Mouse (Mus musculus) kidney, embryonic 14.5 days (tissue): ENCODE results near the gene Mrvi1. TPM values are rescaled to one million over a fixed set of nuclear protein-coding genes. Genes with fewer than 3 reads are reported as not detected.

Source experiments
- ATAC-seq: fragments of 200-750 bp; cut with Nextera tagmentation; 2 replicates; pipeline ENCODE4 v1.8.0; 2017; ENCODE audit warnings: moderate number of reproducible peaks, mild to moderate bottlenecking, moderate TSS enrichment, moderate library complexity; ENCODE audit not compliant: low FRiP score, low TSS enrichment
- H3K27ac ChIP-seq: fragments of 300-500 bp; sonication (generic); 2 replicates; pipeline ENCODE4 v1.5.1; 2014; ENCODE audit warnings: low read depth, mild to moderate bottlenecking, low read length, moderate library complexity, mixed read lengths
- H3K27me3 ChIP-seq: fragments of 300-500 bp; sonication (generic); 2 replicates; pipeline ENCODE4 v1.6.1; 2014; ENCODE audit warnings: mild to moderate bottlenecking, low read length; ENCODE audit not compliant: control insufficient read depth, insufficient read depth
- H3K36me3 ChIP-seq: fragments of 300-500 bp; sonication (generic); 2 replicates; pipeline ENCODE4 v1.6.1; 2014; ENCODE audit warnings: low read length, mixed read lengths; ENCODE audit not compliant: control insufficient read depth, insufficient read depth
- H3K4me1 ChIP-seq: fragments of 300-500 bp; sonication (generic); 2 replicates; pipeline ENCODE4 v1.6.1; 2014; ENCODE audit warnings: low read length, mixed read lengths; ENCODE audit not compliant: control insufficient read depth, insufficient read depth
- H3K4me2 ChIP-seq: fragments of 300-500 bp; sonication (generic); replicated peaks from 2 replicates; pipeline ENCODE4 v1.6.1; 2014; ENCODE audit warnings: low read depth, mild to moderate bottlenecking, low read length
- H3K4me3 ChIP-seq: fragments of 300-500 bp; sonication (generic); 2 replicates; pipeline ENCODE4 v1.5.1; 2014; ENCODE audit warnings: mild to moderate bottlenecking, low read length
- H3K9ac ChIP-seq: fragments of 300-500 bp; sonication (generic); 2 replicates; pipeline ENCODE4 v1.6.1; 2014; ENCODE audit warnings: low read depth, mild to moderate bottlenecking, low read length, moderate library complexity
- H3K9me3 ChIP-seq: fragments of 300-500 bp; sonication (generic); 2 replicates; pipeline ENCODE4 v1.6.1; 2016; ENCODE audit warnings: low read length; ENCODE audit not compliant: control insufficient read depth
- WGBS: fragments of 180-500 bp; shearing (Covaris S2); extraction: QIAGEN DNeasy Blood & Tissue Kit; methylation state at CpG from one replicate; pipeline ENCODE4 v1.1.7; 2014; 5-methylcytosine and 5-hydroxymethylcytosine counted together
- polyA plus RNA-seq: library from polyadenylated mRNA; unstranded; fragments of >200 nt; fragmentation: Nextera tagmentation; extraction: Ambion mirVana; gene quantifications from 2 replicates; pipeline ENCODE4 v1.2.1, GENCODE M21; 2014

The Mrvi1 gene
- polyA plus RNA-seq, 1 experiment from 2014 or later: 15.1 TPM

GRCm38 (mm10) chr7:110950621-110950925 is 31.7 kb downstream of the Mrvi1 start:
- Histone ChIP-seq H3K9me3 (no peaks in the 10 kb centered on the region), H3K27me3 (no peaks in the 10 kb centered on the region), H3K36me3 (no peaks in the 10 kb centered on the region; the same call in 1 of the 2 replicates), H3K4me2 (no peak overlapping the region), H3K4me1 (no peaks in the 10 kb centered on the region; the same call in 1 of the 2 replicates), H3K9ac (no peak overlapping the region), H3K4me3 (no peak overlapping the region), H3K27ac (no peak overlapping the region)
- ATAC-seq: no peak

DNA sequence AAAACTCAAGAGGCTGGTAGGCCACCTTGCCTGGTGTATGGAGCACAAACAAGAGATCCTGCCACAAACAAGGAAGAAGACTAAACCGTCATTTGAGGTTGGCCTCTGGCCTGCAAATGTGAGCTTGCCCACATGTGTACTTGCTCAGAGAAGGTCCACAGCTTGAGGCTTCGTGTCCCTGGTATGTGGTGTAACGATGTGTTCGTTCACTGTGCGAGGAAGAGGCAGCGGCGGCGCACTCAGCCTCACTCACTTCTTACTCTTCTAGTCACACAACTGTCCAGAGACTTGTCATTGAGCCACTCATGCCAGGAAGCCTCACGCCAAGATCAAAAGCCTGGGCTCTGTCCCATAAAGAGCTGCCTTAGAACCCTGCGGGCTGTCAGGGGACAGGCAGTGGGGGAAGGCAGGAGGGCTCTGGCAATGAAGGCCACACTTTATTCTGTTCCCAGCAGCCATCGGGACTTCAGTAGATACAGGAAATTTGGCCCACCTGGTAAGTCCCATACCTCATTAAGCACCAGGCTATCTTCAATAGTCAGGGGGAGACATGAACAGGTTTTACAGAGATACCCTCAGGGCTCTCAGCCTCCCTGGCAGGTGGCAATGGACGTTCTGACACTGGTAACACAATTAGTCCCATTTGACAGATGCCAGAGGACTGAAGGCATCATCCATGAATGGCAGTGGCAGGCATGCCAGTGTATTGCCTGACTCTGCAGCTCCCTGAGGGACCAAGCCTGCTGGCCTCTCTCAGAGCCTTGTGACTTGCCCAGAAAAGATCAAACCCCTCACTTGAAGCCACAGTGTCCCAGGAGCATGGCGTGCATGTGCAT is 32.3 kb downstream of the Mrvi1 start:
- Histone ChIP-seq H3K27ac (no peak overlapping the region), H3K9me3 (no peaks in the 10 kb centered on the region), H3K9ac (no peak overlapping the region), H3K4me2 (no peak overlapping the region), H3K4me1 (no peaks in the 10 kb centered on the region; the same call in 1 of the 2 replicates), H3K36me3 (no peaks in the 10 kb centered on the region; the same call in 1 of the 2 replicates), H3K27me3 (no peaks in the 10 kb centered on the region), H3K4me3 (no peak overlapping the region)
- ATAC-seq: no peak
- WGBS: 79% methylated on average over 13 of the region's 13 CpGs

GRCm38 (mm10) chr7:110948579-110948978 is 33.7 kb downstream of the Mrvi1 start:
- no peak overlapping the region for H3K4me2 ChIP-seq
- no peaks in the 10 kb centered on the region; the same call in 1 of the 2 replicates for H3K36me3 ChIP-seq
- no peaks in the 10 kb centered on the region for H3K9me3 ChIP-seq
- H3K9ac ChIP-seq: no peak overlapping the region
- H3K27me3 ChIP-seq: no peaks in the 10 kb centered on the region
- WGBS: 88% methylated on average over 3 of the region's 3 CpGs
- no peak for ATAC-seq
- H3K27ac ChIP-seq: no peak overlapping the region
- H3K4me3 ChIP-seq: no peak overlapping the region
- H3K4me1 ChIP-seq: no peaks in the 10 kb centered on the region; the same call in 1 of the 2 replicates

GRCm38 (mm10) chr7:110947616-110948015 is 34.6 kb downstream of the Mrvi1 start:
- H3K4me3 ChIP-seq: no peak overlapping the region
- no peak overlapping the region for H3K4me2 ChIP-seq
- H3K4me1 ChIP-seq: no peaks in the 10 kb centered on the region
- no peak overlapping the region for H3K27ac ChIP-seq
- H3K36me3 ChIP-seq: no peaks in the 10 kb centered on the region; the same call in 1 of the 2 replicates
- no peaks in the 10 kb centered on the region for H3K27me3 ChIP-seq
- H3K9ac ChIP-seq: no peak overlapping the region
- no peaks in the 10 kb centered on the region for H3K9me3 ChIP-seq
- WGBS: 94% methylated on average over 6 of the region's 6 CpGs
- ATAC-seq: no peak

GRCm38 (mm10) chr7:110946731-110947130 is 35.5 kb downstream of the Mrvi1 start:
- peaks cover 6% of the 10 kb centered on the region for H3K4me1 ChIP-seq
- no peaks in the 10 kb centered on the region for H3K9me3 ChIP-seq
- H3K4me3 ChIP-seq: no peak overlapping the region
- H3K4me2 ChIP-seq: no peak overlapping the region
- no peak for ATAC-seq
- H3K27me3 ChIP-seq: no peaks in the 10 kb centered on the region
- WGBS: 79% methylated on average over 6 of the region's 6 CpGs
- no peaks in the 10 kb centered on the region; the same call in 1 of the 2 replicates for H3K36me3 ChIP-seq
- H3K9ac ChIP-seq: no peak overlapping the region
- no peak overlapping the region for H3K27ac ChIP-seq

DNA sequence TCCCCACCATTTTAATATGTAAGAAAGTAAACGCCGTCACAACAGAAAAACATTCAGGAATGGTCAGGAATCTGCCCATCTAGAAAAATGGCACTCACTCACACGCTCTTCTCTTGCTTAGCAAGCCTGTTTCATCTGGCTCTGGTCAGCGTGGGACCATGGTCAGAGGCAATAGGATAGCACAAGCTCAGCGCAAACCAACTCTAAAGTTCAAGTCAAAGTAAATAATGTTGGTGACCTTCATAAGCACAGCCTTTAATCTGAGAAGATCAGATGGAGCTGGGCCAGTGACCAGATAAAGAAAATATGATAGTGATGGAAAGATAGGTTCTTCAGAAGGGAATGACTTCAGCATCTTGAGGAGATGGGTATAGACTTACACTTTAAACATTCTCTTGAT is 37.9 kb downstream of the Mrvi1 start:
- H3K27me3 ChIP-seq: no peaks in the 10 kb centered on the region
- H3K9ac ChIP-seq: no peak overlapping the region
- H3K4me1 ChIP-seq: peaks cover 12% of the 10 kb centered on the region
- no peaks in the 10 kb centered on the region for H3K9me3 ChIP-seq
- no peak overlapping the region for H3K4me3 ChIP-seq
- WGBS: 70% methylated on average over 5 of the region's 5 CpGs
- H3K36me3 ChIP-seq: no peaks in the 10 kb centered on the region
- no peak overlapping the region for H3K4me2 ChIP-seq
- no peak for ATAC-seq
- no peak overlapping the region for H3K27ac ChIP-seq

DNA sequence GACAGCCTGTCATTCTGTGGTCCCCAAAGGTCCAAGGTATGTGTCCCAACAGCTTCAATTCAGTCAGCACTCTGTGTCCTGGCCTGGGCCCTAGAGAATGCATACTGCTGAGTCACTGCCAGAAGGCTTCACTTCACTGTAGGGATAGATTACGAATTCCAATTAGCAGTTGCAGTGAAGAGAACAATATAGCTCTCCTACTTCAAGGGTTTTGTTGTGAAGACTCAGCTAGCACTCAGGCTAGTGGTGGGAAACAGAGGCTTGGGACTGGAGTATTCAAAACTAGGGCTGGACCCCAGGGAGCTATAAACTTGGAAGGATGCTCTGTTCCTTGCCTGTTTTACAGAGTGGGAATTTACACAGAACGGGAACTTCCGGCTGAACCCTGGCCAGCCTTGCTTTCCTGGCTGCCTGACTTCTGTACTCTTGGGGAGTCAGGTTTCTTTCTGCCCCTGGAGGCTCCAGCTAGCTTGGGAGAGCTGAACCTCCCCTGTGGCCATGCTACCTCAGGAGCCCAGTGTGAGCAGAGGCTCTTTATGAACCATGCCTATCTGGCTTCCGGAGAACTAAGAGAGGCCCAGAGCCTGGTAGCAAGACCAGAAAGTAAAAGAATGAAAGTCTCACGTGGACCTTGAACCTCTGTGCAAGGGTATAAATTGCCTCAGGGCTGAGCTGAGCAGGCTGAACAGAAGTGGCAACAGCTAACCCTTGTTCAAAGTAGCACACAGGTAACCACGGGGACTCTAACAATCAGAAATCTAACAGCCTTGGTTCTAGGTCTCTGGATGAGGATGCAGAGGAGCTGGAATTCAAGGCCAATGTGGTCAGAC is 40.3 kb downstream of the Mrvi1 start:
- no peaks in the 10 kb centered on the region for H3K9me3 ChIP-seq
- no peak overlapping the region for H3K4me3 ChIP-seq
- no peak overlapping the region for H3K4me2 ChIP-seq
- WGBS: 33% methylated on average over 6 of the region's 6 CpGs
- no peaks in the 10 kb centered on the region for H3K36me3 ChIP-seq
- peak overlapping the region; percentile 75; the same call in 1 of the 2 replicates for H3K27ac ChIP-seq
- no peaks in the 10 kb centered on the region for H3K27me3 ChIP-seq
- H3K4me1 ChIP-seq: peaks cover 12% of the 10 kb centered on the region
- peak; percentile 47; the same call in 1 of the 2 replicates for ATAC-seq
- H3K9ac ChIP-seq: no peak overlapping the region

DNA sequence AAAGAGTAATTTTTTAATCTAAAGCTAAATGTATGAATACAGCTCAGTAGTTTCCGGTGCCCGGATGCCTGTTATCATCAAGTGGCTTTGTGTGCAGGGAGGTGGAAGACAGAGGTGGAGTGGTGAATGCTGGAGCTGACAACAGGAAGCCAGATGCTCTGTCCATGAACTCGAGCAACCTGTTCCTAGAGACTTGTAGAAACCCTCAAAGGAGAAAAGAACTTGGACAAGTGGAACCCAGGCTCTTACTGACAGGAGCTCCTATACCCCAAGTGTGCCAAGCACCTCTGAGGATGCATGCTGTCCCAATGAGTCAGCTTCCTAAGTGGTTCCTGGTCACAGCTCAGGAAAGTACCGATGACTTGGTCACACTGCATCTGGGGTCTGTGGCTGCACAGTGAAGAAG is 41.1 kb downstream of the Mrvi1 start:
- Histone ChIP-seq H3K36me3 (no peaks in the 10 kb centered on the region), H3K4me2 (no peak overlapping the region), H3K27me3 (no peaks in the 10 kb centered on the region), H3K4me1 (peaks cover 12% of the 10 kb centered on the region), H3K27ac (peak overlapping the region; percentile 75; the same call in 1 of the 2 replicates), H3K4me3 (no peak overlapping the region), H3K9ac (no peak overlapping the region), H3K9me3 (no peaks in the 10 kb centered on the region)
- WGBS: 77% methylated on average over 4 of the region's 4 CpGs
- ATAC-seq: no peak
